Mouse (Mus musculus): ENCODE data around the gene Hs6st2. TPM values are rescaled to one million over a fixed set of nuclear protein-coding genes. Genes with fewer than 3 reads are reported as not detected.
A peak's percentile ranks its signal among the peaks of the same experiment; 100 is the strongest.

Gene Hs6st2
- polyA plus RNA-seq, 1 experiment from 2014 or later, result 27.0 TPM

- peak overlapping the region; percentile 68 for H3K9ac ChIP-seq (replicated peaks; ENCODE audit: low read length)
- H3K27ac ChIP-seq (replicated peaks; ENCODE audit: low read depth, low read length), result no peak overlapping the region
- WGBS, result 14% methylated on average over 39 of the region's 43 CpGs
Measured at GRCm38 (mm10) chrX:51681170-51681667, 437 bp downstream of the Hs6st2 start.

DNA sequence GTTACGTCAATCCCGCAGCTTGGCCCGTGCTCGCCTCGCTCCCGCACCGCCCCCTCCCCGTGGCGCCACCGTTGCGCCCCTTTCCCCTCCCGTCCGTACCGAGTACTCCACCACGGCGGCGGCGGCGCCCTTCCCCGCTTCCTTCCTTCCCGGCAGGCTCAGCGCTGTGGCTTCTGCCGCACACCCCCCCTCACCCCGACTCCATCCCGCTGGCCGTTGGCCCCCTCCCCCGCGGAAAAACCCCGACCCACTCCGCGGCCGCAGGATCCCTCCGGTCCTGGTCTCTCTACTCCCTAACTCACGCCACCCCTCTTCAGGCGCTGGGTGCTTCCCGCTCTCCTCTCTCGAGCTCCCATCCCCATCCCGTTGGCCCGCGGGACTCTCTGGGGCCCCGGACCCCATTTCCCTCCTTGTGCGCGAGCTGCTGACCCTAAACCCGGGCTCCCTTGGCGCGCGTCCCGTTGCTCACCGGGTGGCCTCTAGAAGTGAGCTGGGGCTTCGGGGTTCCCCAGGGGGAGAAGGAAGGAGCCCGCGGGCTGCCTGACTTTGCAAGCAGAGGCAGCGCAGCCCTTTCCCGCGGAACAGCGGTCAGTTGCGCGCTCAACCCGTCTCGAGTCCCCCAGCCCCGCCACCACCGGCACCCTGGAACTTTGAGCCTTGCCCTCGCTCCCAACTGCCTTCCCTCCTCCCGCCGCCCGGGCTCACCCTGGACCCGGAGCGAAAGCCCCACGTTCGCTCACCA, 1.1 kb downstream of the Hs6st2 start:
- Histone ChIP-seq H3K4me3 (ENCODE audit: low read depth, low read length) (peak overlapping the region; percentile 47), H3K27me3 (ENCODE audit: control insufficient read depth, insufficient read depth, low read length) (no peaks in the 10 kb centered on the region; the same call in 1 of the 2 replicates), H3K4me2 (ENCODE audit: low read depth, low read length) (peak overlapping the region; percentile 62), H3K9ac (replicated peaks; ENCODE audit: low read length) (peak overlapping the region; percentile 68), H3K4me1 (ENCODE audit: control insufficient read depth, insufficient read depth, low read length) (no peaks in the 10 kb centered on the region), H3K27ac (replicated peaks; ENCODE audit: low read depth, low read length) (no peak overlapping the region), H3K9me3 (replicated peaks; ENCODE audit: control insufficient read depth, low read length) (no peaks in the 10 kb centered on the region), H3K36me3 (replicated peaks; ENCODE audit: control insufficient read depth, insufficient read depth, low read depth, low read length) (no peaks in the 10 kb centered on the region)
- ATAC-seq (replicated peaks; ENCODE audit: insufficient number of reproducible peaks, low FRiP score, low TSS enrichment, low read depth) (peak; percentile 75), DNase-seq (ENCODE audit: low spot score) (peak; percentile 60)
- 23% methylated on average over 51 of the region's 70 CpGs for WGBS

More at GRCm38 (mm10) chrX:51681170-51681667, 437 bp downstream of the Hs6st2 start:
- Histone ChIP-seq H3K4me1 (ENCODE audit: control insufficient read depth, insufficient read depth, low read length) (no peaks in the 10 kb centered on the region), H3K4me2 (ENCODE audit: low read depth, low read length) (peak overlapping the region; percentile 62), H3K9me3 (replicated peaks; ENCODE audit: control insufficient read depth, low read length) (no peaks in the 10 kb centered on the region), H3K4me3 (ENCODE audit: low read depth, low read length) (peak overlapping the region; percentile 47), H3K27me3 (ENCODE audit: control insufficient read depth, insufficient read depth, low read length) (no peaks in the 10 kb centered on the region; the same call in 1 of the 2 replicates), H3K36me3 (replicated peaks; ENCODE audit: control insufficient read depth, insufficient read depth, low read depth, low read length) (no peaks in the 10 kb centered on the region)
- peak; percentile 60 for DNase-seq (ENCODE audit: low spot score)
- ATAC-seq (replicated peaks; ENCODE audit: insufficient number of reproducible peaks, low FRiP score, low TSS enrichment, low read depth), result peak; percentile 68; the same call in 1 of the 2 replicates

DNA sequence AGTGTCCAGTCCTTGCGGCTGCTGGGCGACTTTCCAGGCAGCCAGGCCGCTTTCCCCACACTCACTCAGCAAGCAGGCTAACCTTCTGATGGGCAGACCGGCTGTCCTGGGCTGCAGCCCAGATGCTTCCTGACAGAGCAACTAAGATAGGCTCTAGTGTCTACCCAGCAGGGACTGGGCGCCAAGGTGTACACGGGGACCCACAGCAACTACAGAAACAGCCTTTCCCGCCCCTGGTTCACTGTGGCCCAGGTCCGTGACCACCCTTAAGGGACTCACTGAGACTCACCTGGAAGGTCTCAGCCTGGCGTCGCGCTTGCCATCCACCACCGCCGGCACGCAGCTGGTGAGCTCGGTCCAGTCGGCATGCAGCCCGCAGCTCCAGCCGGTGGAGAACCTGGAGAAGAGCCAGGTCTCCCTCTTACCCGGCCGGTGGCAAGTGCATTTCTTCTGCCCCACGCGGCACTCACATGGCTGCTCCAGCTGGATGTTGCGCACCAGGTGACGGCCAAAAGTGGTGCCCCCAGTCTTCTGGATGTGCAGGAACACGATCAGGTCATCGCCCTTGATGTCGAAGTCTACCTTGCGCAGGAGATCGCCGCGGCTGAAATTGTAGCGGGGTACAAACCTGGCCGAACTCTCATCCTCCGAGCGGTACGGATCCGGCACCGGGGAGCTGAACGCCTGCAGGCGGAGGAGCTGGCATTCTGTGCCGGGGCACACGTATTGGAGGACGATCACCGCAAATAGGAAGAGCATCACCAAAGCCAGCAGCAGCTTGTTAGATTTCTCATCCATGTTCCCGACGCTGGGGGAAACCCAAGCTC, 1.8 kb downstream of the Hs6st2 start:
- no peaks in the 10 kb centered on the region for H3K36me3 ChIP-seq (replicated peaks; ENCODE audit: control insufficient read depth, insufficient read depth, low read depth, low read length)
- peak overlapping the region; percentile 68 for H3K9ac ChIP-seq (replicated peaks; ENCODE audit: low read length)
- H3K4me3 ChIP-seq (ENCODE audit: low read depth, low read length), result peak overlapping the region; percentile 47
- peak overlapping the region; percentile 62 for H3K4me2 ChIP-seq (ENCODE audit: low read depth, low read length)
- ATAC-seq (replicated peaks; ENCODE audit: insufficient number of reproducible peaks, low FRiP score, low TSS enrichment, low read depth) (peak; percentile 25; the same call in 1 of the 2 replicates), DNase-seq (ENCODE audit: low spot score) (no peak)
- H3K9me3 ChIP-seq (replicated peaks; ENCODE audit: control insufficient read depth, low read length), result no peaks in the 10 kb centered on the region
- 25% methylated on average over 40 of the region's 46 CpGs for WGBS
- no peaks in the 10 kb centered on the region; the same call in 1 of the 2 replicates for H3K27me3 ChIP-seq (ENCODE audit: control insufficient read depth, insufficient read depth, low read length)
- H3K4me1 ChIP-seq (ENCODE audit: control insufficient read depth, insufficient read depth, low read length), result no peaks in the 10 kb centered on the region
- no peak overlapping the region for H3K27ac ChIP-seq (replicated peaks; ENCODE audit: low read depth, low read length)

DNA sequence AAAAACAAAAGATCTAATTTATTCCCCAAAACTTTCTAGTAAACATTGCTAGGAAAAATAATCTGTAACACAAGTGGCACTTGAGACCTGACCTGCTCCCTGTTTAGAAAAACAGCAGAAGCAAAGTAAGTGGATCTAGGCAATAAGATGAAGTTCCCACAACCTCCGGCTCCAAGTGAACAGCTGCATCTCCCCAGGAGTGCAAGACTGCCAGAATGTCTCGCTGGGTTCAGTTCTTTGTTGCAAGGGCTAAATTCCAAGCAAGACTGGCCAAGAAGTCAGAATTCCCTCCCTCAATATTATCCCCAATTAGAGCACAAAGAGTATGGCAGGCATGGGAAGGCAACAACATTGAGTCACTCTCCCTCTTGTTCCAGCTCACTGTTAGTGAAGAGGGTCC, 23.4 kb downstream of the Hs6st2 start:
- DNase-seq (ENCODE audit: low spot score) (no peak), ATAC-seq (replicated peaks; ENCODE audit: insufficient number of reproducible peaks, low FRiP score, low TSS enrichment, low read depth) (no peak)
- Histone ChIP-seq H3K4me3 (ENCODE audit: low read depth, low read length) (no peak overlapping the region), H3K9ac (replicated peaks; ENCODE audit: low read length) (no peak overlapping the region), H3K4me1 (ENCODE audit: control insufficient read depth, insufficient read depth, low read length) (no peaks in the 10 kb centered on the region), H3K36me3 (replicated peaks; ENCODE audit: control insufficient read depth, insufficient read depth, low read depth, low read length) (no peaks in the 10 kb centered on the region), H3K4me2 (ENCODE audit: low read depth, low read length) (no peak overlapping the region), H3K9me3 (replicated peaks; ENCODE audit: control insufficient read depth, low read length) (no peaks in the 10 kb centered on the region), H3K27ac (replicated peaks; ENCODE audit: low read depth, low read length) (no peak overlapping the region), H3K27me3 (ENCODE audit: control insufficient read depth, insufficient read depth, low read length) (no peaks in the 10 kb centered on the region)
- WGBS, result 43% methylated on average over 2 of the region's 2 CpGs

DNA sequence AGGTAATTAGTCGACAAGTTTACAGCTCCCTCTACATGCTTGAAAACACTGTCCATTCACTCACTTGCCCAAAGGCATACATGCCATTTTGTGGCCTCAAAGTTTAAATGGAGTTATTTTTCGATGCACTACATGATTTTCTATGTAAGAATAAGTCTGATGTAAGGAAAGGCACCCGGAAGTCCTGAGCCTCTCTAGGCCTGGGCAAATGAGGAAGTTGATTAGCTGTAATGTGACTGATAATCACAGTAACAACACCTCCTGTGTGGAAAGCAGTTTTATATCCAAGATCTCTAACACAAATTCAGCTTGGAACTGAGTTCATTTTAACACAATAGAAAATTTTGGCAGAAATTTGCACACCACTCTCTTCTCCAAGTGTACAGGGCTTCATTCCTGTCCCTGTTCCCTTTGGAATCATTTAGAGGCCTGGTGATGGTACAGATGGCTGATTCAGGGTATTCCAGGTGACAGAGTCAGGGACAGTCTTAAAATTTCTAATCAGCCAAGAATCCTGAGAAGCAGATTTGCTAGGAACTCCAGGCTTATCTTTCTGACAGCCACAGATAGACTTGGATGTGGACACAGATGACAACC, 38.9 kb downstream of the Hs6st2 start:
- DNase-seq (ENCODE audit: low spot score) (no peak), ATAC-seq (replicated peaks; ENCODE audit: insufficient number of reproducible peaks, low FRiP score, low TSS enrichment, low read depth) (no peak)
- no peaks in the 10 kb centered on the region for H3K9me3 ChIP-seq (replicated peaks; ENCODE audit: control insufficient read depth, low read length)
- H3K27me3 ChIP-seq (ENCODE audit: control insufficient read depth, insufficient read depth, low read length), result no peaks in the 10 kb centered on the region
- no peak overlapping the region for H3K9ac ChIP-seq (replicated peaks; ENCODE audit: low read length)
- H3K27ac ChIP-seq (replicated peaks; ENCODE audit: low read depth, low read length), result no peak overlapping the region
- WGBS, result 89% methylated on average over 3 of the region's 3 CpGs
- no peaks in the 10 kb centered on the region for H3K36me3 ChIP-seq (replicated peaks; ENCODE audit: control insufficient read depth, insufficient read depth, low read depth, low read length)
- H3K4me1 ChIP-seq (ENCODE audit: control insufficient read depth, insufficient read depth, low read length), result no peaks in the 10 kb centered on the region
- H3K4me3 ChIP-seq (ENCODE audit: low read depth, low read length), result no peak overlapping the region
- no peak overlapping the region for H3K4me2 ChIP-seq (ENCODE audit: low read depth, low read length)

DNA sequence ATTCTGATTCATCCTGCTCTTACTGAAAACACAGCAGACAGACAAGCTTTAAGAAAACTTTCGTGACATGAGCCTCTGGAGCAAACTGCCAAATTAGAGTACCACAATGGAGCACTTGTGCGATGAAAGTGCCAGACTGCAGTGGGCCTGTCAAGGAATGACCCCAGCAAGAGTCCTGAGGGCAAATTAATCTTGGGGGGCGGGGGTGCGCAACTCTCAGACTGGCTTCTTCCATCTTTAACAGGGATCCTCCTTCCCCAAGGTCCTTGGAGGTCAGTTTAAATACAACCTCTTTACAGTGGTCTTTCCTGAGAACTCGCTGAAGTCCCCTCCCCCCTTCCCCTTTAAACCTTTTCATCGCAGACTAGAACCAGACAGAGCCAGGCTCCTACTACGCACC, 45.9 kb downstream of the Hs6st2 start:
- DNase-seq (ENCODE audit: low spot score), result peak; percentile 25

GRCm38 (mm10) chrX:51631376-51631775, 50.3 kb downstream of the Hs6st2 start:
- H3K9me3 ChIP-seq (replicated peaks; ENCODE audit: control insufficient read depth, low read length), result no peaks in the 10 kb centered on the region
- ATAC-seq (replicated peaks; ENCODE audit: insufficient number of reproducible peaks, low FRiP score, low TSS enrichment, low read depth), result no peak
- DNase-seq (ENCODE audit: low spot score), result peak; percentile 34
- no peaks in the 10 kb centered on the region for H3K27me3 ChIP-seq (ENCODE audit: control insufficient read depth, insufficient read depth, low read length)
- H3K4me1 ChIP-seq (ENCODE audit: control insufficient read depth, insufficient read depth, low read length), result no peaks in the 10 kb centered on the region
- H3K36me3 ChIP-seq (replicated peaks; ENCODE audit: control insufficient read depth, insufficient read depth, low read depth, low read length), result no peaks in the 10 kb centered on the region
- WGBS, result 55% methylated on average over 2 of the region's 2 CpGs
- H3K9ac ChIP-seq (replicated peaks; ENCODE audit: low read length), result no peak overlapping the region
- no peak overlapping the region for H3K4me2 ChIP-seq (ENCODE audit: low read depth, low read length)
- no peak overlapping the region for H3K4me3 ChIP-seq (ENCODE audit: low read depth, low read length)
- H3K27ac ChIP-seq (replicated peaks; ENCODE audit: low read depth, low read length), result 0 out of 2 replicates have a peak overlapping the region, but pooled peaks have one; percentile 13

More for the DNA sequence above, 45.9 kb downstream of the Hs6st2 start:
- Histone ChIP-seq H3K27ac (replicated peaks; ENCODE audit: low read depth, low read length) (no peak overlapping the region), H3K36me3 (replicated peaks; ENCODE audit: control insufficient read depth, insufficient read depth, low read depth, low read length) (no peaks in the 10 kb centered on the region), H3K4me1 (ENCODE audit: control insufficient read depth, insufficient read depth, low read length) (no peaks in the 10 kb centered on the region), H3K9ac (replicated peaks; ENCODE audit: low read length) (no peak overlapping the region), H3K9me3 (replicated peaks; ENCODE audit: control insufficient read depth, low read length) (no peaks in the 10 kb centered on the region), H3K4me2 (ENCODE audit: low read depth, low read length) (no peak overlapping the region), H3K27me3 (ENCODE audit: control insufficient read depth, insufficient read depth, low read length) (no peaks in the 10 kb centered on the region), H3K4me3 (ENCODE audit: low read depth, low read length) (no peak overlapping the region)
- WGBS, result 46% methylated on average over 7 of the region's 7 CpGs
- ATAC-seq (replicated peaks; ENCODE audit: insufficient number of reproducible peaks, low FRiP score, low TSS enrichment, low read depth), result no peak

Measured in embryonic facial prominence, embryonic 11.5 days (tissue).